13 mouse cellular contexts compared by ENCODE assay signal in genomic region chr3:22174232-22174631, GRCm38 (mm10).
"Had no signal": no experiment of that assay in that cellular context is flagged by ENCODE, and none has a peak within 500 bp of the region (broad histone marks: within the 10 kb centered on the region; RNA-seq: fewer than 3 reads in every experiment).

No protein-coding gene starts in this region.

- H3K9ac ChIP-seq: kidney, embryonic 15.5 days; liver, embryonic 13.5 days had no signal

- H3K36me3 ChIP-seq: kidney, embryonic 15.5 days; liver, embryonic 13.5 days had no signal

- ATAC-seq: lung, postnatal 0 days had no signal

- H3K4me2 ChIP-seq: kidney, embryonic 15.5 days; liver, embryonic 13.5 days; midbrain, embryonic 11.5 days had no signal

- H3K27ac ChIP-seq: kidney, embryonic 15.5 days; liver, embryonic 13.5 days had no signal

- H3K4me3 ChIP-seq: kidney, embryonic 15.5 days; liver, embryonic 13.5 days; megakaryocyte, embryonic 14.5 days had no signal

- H3K9me3 ChIP-seq: kidney, embryonic 15.5 days; liver, embryonic 13.5 days; megakaryocyte, embryonic 14.5 days had no signal

- H3K27me3 ChIP-seq: kidney, embryonic 15.5 days; liver, embryonic 13.5 days; megakaryocyte, embryonic 14.5 days had no signal

- DNase-seq: kidney, adult 8-10 months; kidney, postnatal 10 days; kidney, postnatal 36 days; left cerebral cortex, postnatal 4 days; liver, embryonic 13.5 days; lung, adult 2 months; midbrain, embryonic 14.5 days; thymus, adult 18-20 months; thymus, postnatal 36 days had no signal
